Mouse (Mus musculus) adrenal gland, adult 2 months (tissue): ENCODE results near the gene Olfr695. TPM values are rescaled to one million over a fixed set of nuclear protein-coding genes. Genes with fewer than 3 reads are reported as not detected.
"Not testable (repeated sequence)": the region's sequence is repeated elsewhere in the genome, so short reads cannot be mapped to it uniquely, and the experiment has no call there.

ENCODE experiments used
- DNase-seq: peaks from one replicate; pipeline ENCODE4 v3.0.0; 2021
- long read RNA-seq: library from polyadenylated mRNA; stranded (forward); transcript quantifications from one replicate; pipeline ENCODE4 v2.0.0, GENCODE M21; 2021
- polyA plus RNA-seq: library from polyadenylated mRNA; depleted of rRNA; stranded (reverse); fragments of >200 nt; gene quantifications from 2 replicates; pipeline ENCODE4 v1.2.3, GENCODE M21; 2012; rRNA removed
- total RNA-seq, 2 experiments: library from RNA; stranded (reverse); gene quantifications; 2 replicates each; pipeline ENCODE4 v1.2.3; 2021

Gene Olfr695
- not detected for total RNA-seq
- not detected in 2 replicates for polyA plus RNA-seq
- long read RNA-seq = 0 reads

- DNase-seq = no peak
These were observed at the start of gene Olfr695 for GRCm38 (mm10) chr7:106716296-106716695. TSS of gene Olfr695 (minus strand) at chr7:106716396.

GRCm38 (mm10) chr7:106761008-106761407 lies 44.8 kb upstream of the Olfr695 start:
- not testable (repeated sequence) for DNase-seq

- DNase-seq = no peak
These were observed 42.6 kb upstream of the Olfr695 start for GRCm38 (mm10) chr7:106758800-106759199.

- DNase-seq = no peak
These were observed 39.1 kb upstream of the Olfr695 start, which contains the start of gene Olfr698 for GRCm38 (mm10) chr7:106755297-106755696. TSS of gene Olfr698 (minus strand) at chr7:106755397.

- no peak for DNase-seq
These were observed 29.6 kb upstream of the Olfr695 start for GRCm38 (mm10) chr7:106745811-106746210.

GRCm38 (mm10) chr7:106742343-106742742 lies 26.1 kb upstream of the Olfr695 start, which contains the start of gene Olfr697:
TSS of gene Olfr697 (minus strand) at chr7:106742443.
- no peak for DNase-seq

- no peak for DNase-seq
These were observed 20.8 kb upstream of the Olfr695 start for GRCm38 (mm10) chr7:106737028-106737427.

- DNase-seq = no peak
These were observed 17.5 kb upstream of the Olfr695 start for GRCm38 (mm10) chr7:106733717-106734116.

- not testable (repeated sequence) for DNase-seq
These were observed 9.5 kb upstream of the Olfr695 start for GRCm38 (mm10) chr7:106725654-106726053.

- no peak for DNase-seq
These were observed 4.7 kb downstream of the Olfr695 start for GRCm38 (mm10) chr7:106711463-106711862.

- not testable (repeated sequence) for DNase-seq
These were observed 8.5 kb downstream of the Olfr695 start for GRCm38 (mm10) chr7:106707705-106708104.

- DNase-seq = no peak
These were observed 19.3 kb downstream of the Olfr695 start for GRCm38 (mm10) chr7:106696891-106697290.

- DNase-seq = no peak
These were observed 23.2 kb downstream of the Olfr695 start for GRCm38 (mm10) chr7:106692976-106693375.

GRCm38 (mm10) chr7:106691714-106692113 lies 24.5 kb downstream of the Olfr695 start, which contains the start of gene Olfr694:
TSS of gene Olfr694 (minus strand) at chr7:106691814.
- DNase-seq = no peak

GRCm38 (mm10) chr7:106685382-106685781 lies 30.8 kb downstream of the Olfr695 start:
- no peak for DNase-seq

- no peak for DNase-seq
These were observed 35.7 kb downstream of the Olfr695 start, which contains the start of gene Olfr693 for GRCm38 (mm10) chr7:106680484-106680883. TSS of gene Olfr693 (minus strand) at chr7:106680584.

Other genes with a start within 250 kb of the Olfr695 start
- not detected for gene Olfr693, start 35.8 kb downstream of the Olfr695 start, total RNA-seq
- not detected in 2 replicates for gene Olfr693, start 35.8 kb downstream of the Olfr695 start, polyA plus RNA-seq
- not detected for gene Olfr694, start 24.6 kb downstream of the Olfr695 start, total RNA-seq
- gene Olfr694, start 24.6 kb downstream of the Olfr695 start, polyA plus RNA-seq = not detected in 2 replicates
- gene Olfr697, start 26.0 kb upstream of the Olfr695 start, total RNA-seq = not detected
- not detected in 2 replicates for gene Olfr697, start 26.0 kb upstream of the Olfr695 start, polyA plus RNA-seq
- not detected for gene Olfr698, start 39.0 kb upstream of the Olfr695 start, total RNA-seq
- not detected in 2 replicates for gene Olfr698, start 39.0 kb upstream of the Olfr695 start, polyA plus RNA-seq
- not detected for gene Olfr699, start 76.8 kb upstream of the Olfr695 start, total RNA-seq
- gene Olfr699, start 76.8 kb upstream of the Olfr695 start, polyA plus RNA-seq = not detected in 2 replicates
- not detected for gene Olfr700, start 92.4 kb upstream of the Olfr695 start, total RNA-seq
- not detected in 2 replicates for gene Olfr700, start 92.4 kb upstream of the Olfr695 start, polyA plus RNA-seq
- not detected for gene Olfr701, start 97.7 kb upstream of the Olfr695 start, total RNA-seq
- not detected in 2 replicates for gene Olfr701, start 97.7 kb upstream of the Olfr695 start, polyA plus RNA-seq
- gene Olfr702, start 117.5 kb upstream of the Olfr695 start, total RNA-seq = not detected
- not detected in 2 replicates for gene Olfr702, start 117.5 kb upstream of the Olfr695 start, polyA plus RNA-seq
- not detected for gene Olfr703, start 127.0 kb upstream of the Olfr695 start, total RNA-seq
- not detected in 2 replicates for gene Olfr703, start 127.0 kb upstream of the Olfr695 start, polyA plus RNA-seq
- not detected for gene Olfr704, start 146.8 kb upstream of the Olfr695 start, total RNA-seq
- gene Olfr704, start 146.8 kb upstream of the Olfr695 start, polyA plus RNA-seq = not detected in 2 replicates
- gene Olfr705, start 160.5 kb upstream of the Olfr695 start, total RNA-seq = not detected
- not detected in 2 replicates for gene Olfr705, start 160.5 kb upstream of the Olfr695 start, polyA plus RNA-seq
- gene Olfr706, start 171.8 kb upstream of the Olfr695 start, total RNA-seq = not detected
- gene Olfr706, start 171.8 kb upstream of the Olfr695 start, polyA plus RNA-seq = not detected in 2 replicates
- gene Olfr707, start 184.8 kb upstream of the Olfr695 start, total RNA-seq = not detected
- gene Olfr707, start 184.8 kb upstream of the Olfr695 start, polyA plus RNA-seq = not detected in 2 replicates
- not detected for gene Olfr1532-ps1, start 191.6 kb upstream of the Olfr695 start, total RNA-seq
- gene Olfr1532-ps1, start 191.6 kb upstream of the Olfr695 start, polyA plus RNA-seq = not detected in 2 replicates
- gene Olfr709-ps1, start 215.8 kb upstream of the Olfr695 start, total RNA-seq = under 1 TPM; 0.07 to 0.09 TPM
- gene Olfr709-ps1, start 215.8 kb upstream of the Olfr695 start, polyA plus RNA-seq = not detected in 2 replicates
- not detected for gene Olfr710, start 231.9 kb upstream of the Olfr695 start, total RNA-seq
- gene Olfr710, start 231.9 kb upstream of the Olfr695 start, polyA plus RNA-seq = not detected in 2 replicates
- not detected for gene Olfr6, start 247.5 kb upstream of the Olfr695 start, total RNA-seq
- not detected in 2 replicates for gene Olfr6, start 247.5 kb upstream of the Olfr695 start, polyA plus RNA-seq